Mouse (Mus musculus) G1E (cell line): ENCODE results near the gene Jtb.

Source experiments
- CTCF ChIP-seq: IDR thresholded peaks from 2 replicates; pipeline ENCODE4 v1.5.1; 2012; ENCODE audit warnings: low read depth, low read length, inconsistent platforms, mixed read lengths
- GATA1 ChIP-seq: IDR thresholded peaks from 2 replicates; pipeline ENCODE4 v1.6.1; 2012; ENCODE audit warnings: borderline replicate concordance, low read length, inconsistent platforms, mixed read lengths

DNA sequence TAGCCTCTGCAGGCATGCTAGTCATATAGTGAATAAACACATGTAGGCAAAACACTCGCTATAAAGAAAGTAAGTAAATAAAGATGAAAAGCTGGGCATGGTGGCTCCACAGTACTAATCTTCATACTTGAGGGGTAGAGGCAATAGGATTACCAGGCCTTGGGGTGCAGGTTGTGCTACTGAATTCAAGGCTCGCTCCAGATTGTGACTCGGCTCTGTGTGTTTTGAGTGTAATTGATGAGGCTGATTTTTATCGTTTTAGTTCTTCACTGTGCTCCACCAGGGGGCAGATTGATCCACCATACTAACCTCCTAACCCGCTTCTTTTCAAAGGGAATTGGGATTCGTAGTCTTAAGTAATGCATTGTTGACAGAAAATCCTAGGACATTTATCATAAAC, 11.3 kb upstream of the Jtb start:
- TF ChIP-seq CTCF (peak; percentile 41), GATA1 (no peak)
